Mouse (Mus musculus) CD4-positive, CD25-positive, alpha-beta regulatory T cell, adult 2 months (primary cell): ENCODE data around the gene Etl4.
"Not testable (repeated sequence)": the region's sequence is repeated elsewhere in the genome, so short reads cannot be mapped to it uniquely, and the experiment has no call there.

Experiments
- DNase-seq: peaks from one replicate; pipeline ENCODE4 v3.0.0-alpha.2; 2012; ENCODE audit warnings: low read depth, low spot score

Etl4 gene

GRCm38 (mm10) chr2:20302517-20302916 is 392.9 kb downstream of the Etl4 start:
- no peak for DNase-seq

- no peak for DNase-seq
Measured at GRCm38 (mm10) chr2:20324954-20325353, 415.4 kb downstream of the Etl4 start.

- DNase-seq, result no peak
Measured at GRCm38 (mm10) chr2:20336176-20336575, 426.6 kb downstream of the Etl4 start.

GRCm38 (mm10) chr2:20339016-20339734 is 429.6 kb downstream of the Etl4 start:
- no peak for DNase-seq

GRCm38 (mm10) chr2:20339919-20340318 is 430.3 kb downstream of the Etl4 start:
- DNase-seq, result no peak

GRCm38 (mm10) chr2:20346873-20347272 is 437.3 kb downstream of the Etl4 start:
- no peak for DNase-seq

- DNase-seq, result no peak
Measured at GRCm38 (mm10) chr2:20349268-20349667, 439.7 kb downstream of the Etl4 start.

GRCm38 (mm10) chr2:20352796-20353195 is 443.2 kb downstream of the Etl4 start:
- no peak for DNase-seq

GRCm38 (mm10) chr2:20377026-20377425 is 467.4 kb downstream of the Etl4 start:
- DNase-seq, result no peak

GRCm38 (mm10) chr2:20380874-20381273 is 471.3 kb downstream of the Etl4 start:
- not testable (repeated sequence) for DNase-seq

GRCm38 (mm10) chr2:20394083-20394482 is 484.5 kb downstream of the Etl4 start:
- no peak for DNase-seq

GRCm38 (mm10) chr2:20396978-20397377 is 487.4 kb downstream of the Etl4 start:
- DNase-seq, result no peak

- no peak for DNase-seq
Measured at GRCm38 (mm10) chr2:20400556-20400955, 491.0 kb downstream of the Etl4 start.

GRCm38 (mm10) chr2:20404395-20404794 is 494.8 kb downstream of the Etl4 start:
- DNase-seq, result no peak

GRCm38 (mm10) chr2:20407101-20407500 is 497.5 kb downstream of the Etl4 start:
- DNase-seq, result no peak

GRCm38 (mm10) chr2:20414856-20415255 is 505.3 kb downstream of the Etl4 start:
- no peak for DNase-seq

- no peak for DNase-seq
Measured at GRCm38 (mm10) chr2:20416934-20417614, 507.5 kb downstream of the Etl4 start.

- DNase-seq, result no peak
Measured at GRCm38 (mm10) chr2:20417998-20418397, 508.4 kb downstream of the Etl4 start.

GRCm38 (mm10) chr2:20419975-20420374 is 510.4 kb downstream of the Etl4 start:
- no peak for DNase-seq

- DNase-seq, result no peak
Measured at GRCm38 (mm10) chr2:20422275-20422674, 512.7 kb downstream of the Etl4 start.

GRCm38 (mm10) chr2:20433656-20434055 is 524.1 kb downstream of the Etl4 start:
- DNase-seq, result no peak

- DNase-seq, result no peak
Measured at GRCm38 (mm10) chr2:20435530-20435929, 526.0 kb downstream of the Etl4 start.

- no peak for DNase-seq
Measured at GRCm38 (mm10) chr2:20442731-20443130, 533.2 kb downstream of the Etl4 start.
